Mouse (Mus musculus) thymus, postnatal 4 days (tissue): ENCODE data around the gene Hgd.

Source experiments
- DNase-seq: peaks from one replicate; pipeline ENCODE4 v3.0.0; 2021

The Hgd gene

GRCm38 (mm10) chr16:37583306-37583705 is 3.4 kb downstream of the Hgd start:
- no peak for DNase-seq

- DNase-seq = no peak
Measured at GRCm38 (mm10) chr16:37583801-37584200, 3.8 kb downstream of the Hgd start.

GRCm38 (mm10) chr16:37584218-37585035 is 4.5 kb downstream of the Hgd start:
- DNase-seq = peak; percentile 20

GRCm38 (mm10) chr16:37585129-37585563 is 5.2 kb downstream of the Hgd start:
- no peak for DNase-seq

GRCm38 (mm10) chr16:37590921-37591320 is 11.0 kb downstream of the Hgd start:
- no peak for DNase-seq

- DNase-seq = no peak
Measured at GRCm38 (mm10) chr16:37591551-37591950, 11.6 kb downstream of the Hgd start.

- DNase-seq = no peak
Measured at GRCm38 (mm10) chr16:37597412-37597811, 17.5 kb downstream of the Hgd start.

GRCm38 (mm10) chr16:37598463-37598862 is 18.5 kb downstream of the Hgd start:
- no peak for DNase-seq

- no peak for DNase-seq
Measured at GRCm38 (mm10) chr16:37599326-37599725, 19.4 kb downstream of the Hgd start.

GRCm38 (mm10) chr16:37603431-37603830 is 23.5 kb downstream of the Hgd start:
- no peak for DNase-seq

- no peak for DNase-seq
Measured at GRCm38 (mm10) chr16:37604243-37604642, 24.3 kb downstream of the Hgd start.

- no peak for DNase-seq
Measured at GRCm38 (mm10) chr16:37610333-37610732, 30.4 kb downstream of the Hgd start.

- DNase-seq = no peak
Measured at GRCm38 (mm10) chr16:37611072-37611471, 31.1 kb downstream of the Hgd start.

GRCm38 (mm10) chr16:37612013-37612412 is 32.1 kb downstream of the Hgd start:
- DNase-seq = no peak

GRCm38 (mm10) chr16:37614540-37614939 is 34.6 kb downstream of the Hgd start:
- no peak for DNase-seq

- DNase-seq = no peak
Measured at GRCm38 (mm10) chr16:37615429-37615828, 35.5 kb downstream of the Hgd start.

- DNase-seq = no peak
Measured at GRCm38 (mm10) chr16:37616104-37616503, 36.2 kb downstream of the Hgd start.

- DNase-seq = no peak
Measured at GRCm38 (mm10) chr16:37617695-37618094, 37.7 kb downstream of the Hgd start.

- DNase-seq = no peak
Measured at GRCm38 (mm10) chr16:37622403-37622802, 42.5 kb downstream of the Hgd start.

GRCm38 (mm10) chr16:37622919-37623318 is 43.0 kb downstream of the Hgd start:
- DNase-seq = no peak

GRCm38 (mm10) chr16:37626388-37626949 is 46.5 kb downstream of the Hgd start:
- DNase-seq = no peak

GRCm38 (mm10) chr16:37628336-37628735 is 48.4 kb downstream of the Hgd start:
- DNase-seq = no peak

GRCm38 (mm10) chr16:37629011-37629410 is 49.1 kb downstream of the Hgd start:
- no peak for DNase-seq

- no peak for DNase-seq
Measured at GRCm38 (mm10) chr16:37634578-37634977, 54.6 kb downstream of the Hgd start.

GRCm38 (mm10) chr16:37635095-37635494 is 55.1 kb downstream of the Hgd start:
- no peak for DNase-seq
